ENCODE assay signal across 9 mouse cellular contexts in genomic region chr17:34795633-34796032, GRCm38 (mm10). TPM values are rescaled to one million over a fixed set of nuclear protein-coding genes. Genes with fewer than 3 reads are reported as not detected.
A peak's percentile ranks its signal among the peaks of the same experiment; 100 is the strongest.
DNase-seq lines count a peak whose midpoint lies in the region; ATAC-seq and TF ChIP-seq lines count a peak whose summit lies in the region.
"Had no signal": no experiment of that assay in that cellular context is flagged by ENCODE, and none has a peak within 500 bp of the region (broad histone marks: within the 10 kb centered on the region; RNA-seq: fewer than 3 reads in every experiment).

No protein-coding gene starts in this region.

- 69% methylated on average over 9 of the region's 9 CpGs for WGBS in forebrain, embryonic 14.5 days
- 68% methylated on average over 9 of the region's 9 CpGs for WGBS in forebrain, embryonic 13.5 days
- 65% methylated on average over 9 of the region's 9 CpGs for WGBS in bone marrow, adult 2 months

- TF ChIP-seq CTCF in bone marrow, adult 2 months (IDR thresholded peaks at IDR 0.05; ENCODE audit: control insufficient read depth, insufficient read depth, low read length): peak; percentile 57

- H3K9me3 ChIP-seq in forebrain, embryonic 14.5 days (replicated peaks; ENCODE audit: control insufficient read depth, low read length): no peaks in the 10 kb centered on the region
- H3K9me3 ChIP-seq in forebrain, embryonic 13.5 days (replicated peaks): 0 out of 2 replicates have a peak, but pooled peaks cover 4% of the 10 kb centered on the region

- no peak overlapping the region for H3K9ac ChIP-seq in forebrain, embryonic 14.5 days (ENCODE audit: low read length)
- H3K9ac ChIP-seq in forebrain, embryonic 13.5 days: no peak overlapping the region

- DNase-seq in forebrain, embryonic 14.5 days (ENCODE audit: low spot score): peak; percentile 6
- peak; percentile 25 for DNase-seq in ovary, postnatal 36 days (ENCODE audit: low spot score)
- DNase-seq in ovary, adult 18-20 months (ENCODE audit: low spot score): no peak
- DNase-seq in lung, adult 18-20 months: peak; percentile 18 to 24
- DNase-seq in thymus, postnatal 14 days: peak; percentile 33

- no peaks in the 10 kb centered on the region for H3K36me3 ChIP-seq in forebrain, embryonic 14.5 days (ENCODE audit: control insufficient read depth, insufficient read depth, low read length)
- no peaks in the 10 kb centered on the region for H3K36me3 ChIP-seq in forebrain, embryonic 13.5 days (ENCODE audit: poor library complexity, severe bottlenecking)

- H3K4me1 ChIP-seq in forebrain, embryonic 14.5 days (ENCODE audit: control insufficient read depth, insufficient read depth, low read length): no peaks in the 10 kb centered on the region
- no peaks in the 10 kb centered on the region for H3K4me1 ChIP-seq in forebrain, embryonic 13.5 days
- H3K4me1 ChIP-seq in bone marrow, adult 2 months (ENCODE audit: control insufficient read depth, insufficient read depth, low read length): no peaks in the 10 kb centered on the region

- H3K27me3 ChIP-seq in forebrain, embryonic 14.5 days (replicated peaks; ENCODE audit: control insufficient read depth, insufficient read depth, low read length): no peaks in the 10 kb centered on the region
- H3K27me3 ChIP-seq in forebrain, embryonic 13.5 days: no peaks in the 10 kb centered on the region

- no peak overlapping the region for H3K4me2 ChIP-seq in forebrain, embryonic 14.5 days (ENCODE audit: low read length)
- H3K4me2 ChIP-seq in forebrain, embryonic 13.5 days: no peak overlapping the region

- H3K4me3 ChIP-seq in forebrain, embryonic 14.5 days (ENCODE audit: low read depth, low read length): no peak overlapping the region
- no peak overlapping the region for H3K4me3 ChIP-seq in forebrain, embryonic 13.5 days
- H3K4me3 ChIP-seq in bone marrow, adult 2 months (replicated peaks; ENCODE audit: control insufficient read depth, low read depth, low read length): no peak overlapping the region

- ATAC-seq in forebrain, embryonic 14.5 days: no peak
- no peak for ATAC-seq in forebrain, embryonic 13.5 days
- ATAC-seq in erythroblast, adult 5-6 weeks (replicated peaks; ENCODE audit: low FRiP score, poor library complexity, severe bottlenecking): peak; percentile 56; the same call in 1 of the 2 replicates

- no peak overlapping the region for H3K27ac ChIP-seq in forebrain, embryonic 14.5 days (ENCODE audit: low read depth, low read length)
- no peak overlapping the region for H3K27ac ChIP-seq in forebrain, embryonic 13.5 days
- no peak overlapping the region for H3K27ac ChIP-seq in bone marrow, adult 2 months (ENCODE audit: control insufficient read depth, insufficient read depth, low read depth, low read length, poor library complexity)

- no peak for TF ChIP-seq POLR2A in bone marrow, adult 2 months (IDR thresholded peaks at IDR 0.05; ENCODE audit: borderline replicate concordance, control insufficient read depth, low read depth, low read length)

RNA-seq across cellular contexts. Expression of gene Cyp21a1, which starts 8.7 kb away (rescaled TPM):
- polyA plus RNA-seq in forebrain, embryonic 14.5 days (2014; fragmentation: Nextera tagmentation; extraction: Ambion mirVana): not detected in 2 replicates
- polyA plus RNA-seq in forebrain, embryonic 13.5 days (2015; fragmentation: Nextera tagmentation; extraction: Ambion mirVana): not detected in 2 replicates
- polyA plus RNA-seq in bone marrow, adult 2 months (2011; ENCODE audit: insufficient read depth, insufficient read length, low replicate concordance, missing spikeins): not detected in 2 replicates
- total RNA-seq in erythroblast, adult 5-6 weeks (2015; ENCODE audit: low replicate concordance): not detected in 2 replicates
- total RNA-seq in erythroblast, adult 5-6 weeks (2017; ENCODE audit: low replicate concordance): not detected in 2 replicates
- polyA plus RNA-seq: lung, embryonic 16.5 days had no signal

RNA-seq across cellular contexts. Expression of gene Stk19, which starts 41.1 kb away (rescaled TPM):
- 31.7 and 33.8 TPM in 2 replicates for polyA plus RNA-seq in forebrain, embryonic 14.5 days (2014; fragmentation: Nextera tagmentation; extraction: Ambion mirVana)
- polyA plus RNA-seq in forebrain, embryonic 13.5 days (2015; fragmentation: Nextera tagmentation; extraction: Ambion mirVana): 36.6 and 40.0 TPM in 2 replicates
- polyA plus RNA-seq in bone marrow, adult 2 months (2011; ENCODE audit: insufficient read depth, insufficient read length, low replicate concordance, missing spikeins): 44.0 and 63.6 TPM in 2 replicates
- 8.3 and 8.6 TPM in 2 replicates for total RNA-seq in erythroblast, adult 5-6 weeks (2015; ENCODE audit: low replicate concordance)
- 5.9 TPM in 2 replicates for total RNA-seq in erythroblast, adult 5-6 weeks (2017; ENCODE audit: low replicate concordance)

RNA-seq across cellular contexts. Expression of gene Dxo, which starts 41.2 kb away (rescaled TPM):
- polyA plus RNA-seq in forebrain, embryonic 14.5 days (2014; fragmentation: Nextera tagmentation; extraction: Ambion mirVana): 54.9 and 66.4 TPM in 2 replicates
- polyA plus RNA-seq in forebrain, embryonic 13.5 days (2015; fragmentation: Nextera tagmentation; extraction: Ambion mirVana): 68.6 and 75.7 TPM in 2 replicates
- 52.4 and 73.3 TPM in 2 replicates for polyA plus RNA-seq in bone marrow, adult 2 months (2011; ENCODE audit: insufficient read depth, insufficient read length, low replicate concordance, missing spikeins)
- total RNA-seq in erythroblast, adult 5-6 weeks (2015; ENCODE audit: low replicate concordance): 6.5 and 6.9 TPM in 2 replicates
- 3.5 and 19.9 TPM in 2 replicates for total RNA-seq in erythroblast, adult 5-6 weeks (2017; ENCODE audit: low replicate concordance)

RNA-seq across cellular contexts. Expression of gene C4b, which starts 52.0 kb away (rescaled TPM):
- polyA plus RNA-seq in forebrain, embryonic 14.5 days (2014; fragmentation: Nextera tagmentation; extraction: Ambion mirVana): not detected in 2 replicates
- not detected in 2 replicates for polyA plus RNA-seq in forebrain, embryonic 13.5 days (2015; fragmentation: Nextera tagmentation; extraction: Ambion mirVana)
- polyA plus RNA-seq in bone marrow, adult 2 months (2011; ENCODE audit: insufficient read depth, insufficient read length, low replicate concordance, missing spikeins): 10.9 and 11.5 TPM in 2 replicates
- total RNA-seq in erythroblast, adult 5-6 weeks (2015; ENCODE audit: low replicate concordance): 0.38 and 0.84 TPM in 2 replicates
- total RNA-seq in erythroblast, adult 5-6 weeks (2017; ENCODE audit: low replicate concordance): not detected in 2 replicates

RNA-seq across cellular contexts. Expression of gene Skiv2l, which starts 54.4 kb away (rescaled TPM):
- polyA plus RNA-seq in forebrain, embryonic 14.5 days (2014; fragmentation: Nextera tagmentation; extraction: Ambion mirVana): 36.6 and 46.9 TPM in 2 replicates
- 50.1 and 57.9 TPM in 2 replicates for polyA plus RNA-seq in forebrain, embryonic 13.5 days (2015; fragmentation: Nextera tagmentation; extraction: Ambion mirVana)
- polyA plus RNA-seq in bone marrow, adult 2 months (2011; ENCODE audit: insufficient read depth, insufficient read length, low replicate concordance, missing spikeins): 31.0 and 67.7 TPM in 2 replicates
- 4.8 and 9.8 TPM in 2 replicates for total RNA-seq in erythroblast, adult 5-6 weeks (2015; ENCODE audit: low replicate concordance)
- total RNA-seq in erythroblast, adult 5-6 weeks (2017; ENCODE audit: low replicate concordance): 16.0 and 20.4 TPM in 2 replicates
